Mouse (Mus musculus) liver, adult 2 months (tissue): ENCODE measurements around the gene Cyp51.

Experiments used
- CTCF ChIP-seq: fragments of 200-500 bp; IDR thresholded peaks from 2 replicates; pipeline ENCODE4 v1.5.1; 2011; ENCODE audit warnings: low read depth, low read length, control low read depth
- POLR2A ChIP-seq: fragments of 200-500 bp; IDR thresholded peaks from 2 replicates; pipeline ENCODE4 v1.6.1; 2011; ENCODE audit warnings: low read length, control low read depth; ENCODE audit not compliant: insufficient read depth; ENCODE audit errors: extremely low read depth

- no peak for TF ChIP-seq POLR2A
- no peak for TF ChIP-seq CTCF
Measured at GRCm38 (mm10) chr5:4086309-4086708, 18.2 kb downstream of the Cyp51 start.
